Mouse (Mus musculus): ENCODE results near the gene Cnot1.

- TF ChIP-seq CTCF (IDR thresholded peaks at IDR 0.05; ENCODE audit: low read depth) (no peak), EP300 (IDR thresholded peaks at IDR 0.05; ENCODE audit: low read depth) (no peak)
These were observed 46.0 kb upstream of the Cnot1 start, which contains the start of gene Slc38a7 for GRCm38 (mm10) chr8:95853102-95853843.
